Mouse (Mus musculus): ENCODE measurements around the gene Mx1.

The Mx1 gene

DNA sequence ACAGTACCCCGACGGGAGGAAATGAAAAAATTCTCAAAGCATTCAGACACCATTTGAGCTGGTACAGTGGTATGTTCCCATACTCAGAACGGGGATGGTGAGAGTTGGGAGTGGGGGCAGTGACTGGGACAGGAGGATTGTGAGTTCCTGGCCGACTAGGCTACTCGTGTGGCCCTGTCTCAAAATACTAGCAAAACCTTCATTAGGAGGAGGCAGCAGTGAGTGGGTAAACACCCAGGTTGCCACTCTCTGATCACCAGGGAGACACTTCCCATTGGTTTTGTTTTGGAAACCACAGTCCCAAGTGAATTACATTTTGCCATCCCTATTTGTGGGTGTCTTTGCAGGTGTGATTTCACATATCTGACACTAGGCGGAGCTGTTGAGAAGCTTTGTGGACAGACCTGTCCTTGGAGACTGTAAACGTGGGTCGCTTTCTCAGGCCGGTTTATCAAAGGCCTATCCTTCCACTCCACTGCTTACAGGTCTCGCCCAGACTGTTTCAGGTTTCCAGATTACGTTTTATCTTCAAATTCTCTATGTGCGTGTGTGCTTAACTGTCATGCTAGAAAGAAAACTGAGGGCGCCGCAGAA lies 18.9 kb downstream of the Mx1 start:
- CTCF ChIA-PET = interaction anchor here (0.6 kb wide), 1 partner anchor 56 kb away, joined by 3 read pairs; no protein-coding TSS in a partner anchor

DNA sequence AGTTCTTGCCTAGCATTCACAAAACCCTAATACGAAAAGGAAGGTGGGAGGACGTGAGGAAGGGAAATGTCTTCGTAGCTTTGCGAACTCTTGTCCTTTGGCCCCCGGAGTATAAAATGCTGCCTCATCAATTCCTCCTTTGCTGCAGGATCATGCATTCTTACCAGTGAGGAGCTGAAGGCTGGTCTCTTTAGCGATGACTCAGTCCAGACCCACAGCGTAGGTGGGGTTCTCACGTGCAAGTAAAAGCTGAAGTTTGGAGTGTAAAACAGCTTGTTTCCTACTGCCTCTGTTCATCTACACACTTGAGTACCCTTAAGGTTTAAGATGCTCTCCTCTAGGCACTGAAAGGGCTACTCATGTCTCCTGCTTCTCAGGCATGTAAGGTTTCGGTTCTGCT lies 20.7 kb downstream of the Mx1 start:
- CTCF ChIA-PET = no interaction called here

DNA sequence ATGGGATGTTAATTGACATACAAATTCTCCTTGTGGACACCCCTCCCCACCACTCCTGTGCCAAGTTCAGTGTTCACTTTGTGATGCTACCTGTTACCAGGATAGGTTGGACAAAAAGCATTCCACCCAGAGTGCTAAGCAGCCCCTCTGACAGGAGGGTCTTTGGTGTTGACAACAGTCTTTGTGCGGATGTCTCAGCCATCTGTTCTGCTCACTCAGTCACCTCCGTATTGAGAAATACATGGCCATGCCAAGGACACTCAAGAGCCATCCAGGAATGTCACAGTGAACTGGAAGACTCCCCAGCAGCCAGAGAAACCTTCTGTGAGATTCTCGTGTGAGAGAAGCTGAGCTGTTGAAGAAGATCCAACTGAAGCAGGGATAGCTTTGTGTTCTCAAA lies 24.5 kb downstream of the Mx1 start:
- CTCF ChIA-PET = no interaction called here

DNA sequence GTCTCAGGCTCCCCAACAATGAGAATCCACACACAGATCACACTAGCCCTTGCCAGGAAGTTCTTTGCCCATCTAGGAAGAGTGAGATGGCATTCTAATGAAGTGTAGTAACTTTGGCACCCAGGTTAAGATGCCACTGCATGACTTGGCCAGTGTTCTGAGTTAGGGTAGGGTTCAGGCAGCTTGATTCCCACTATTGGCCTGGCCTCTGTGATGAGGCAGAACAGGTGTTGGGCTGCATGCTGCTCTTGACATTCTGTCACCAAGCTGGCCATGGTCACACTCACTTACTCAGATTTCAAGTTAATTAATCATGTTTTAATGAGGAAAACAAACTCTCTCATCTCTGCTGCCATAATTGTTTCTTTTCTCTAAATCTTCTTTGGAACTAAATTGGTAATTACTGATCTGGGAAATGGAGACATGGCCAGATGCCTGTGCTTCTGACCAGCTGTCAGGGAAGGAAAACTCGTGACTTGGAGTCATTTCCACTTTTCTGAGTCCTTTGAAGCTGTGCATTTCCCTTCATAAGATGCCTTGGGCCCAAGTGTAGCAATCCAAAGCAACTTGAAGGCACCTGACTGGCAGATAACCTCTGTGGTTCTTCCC lies 25.2 kb downstream of the Mx1 start:
- CTCF ChIA-PET = no interaction called here

DNA sequence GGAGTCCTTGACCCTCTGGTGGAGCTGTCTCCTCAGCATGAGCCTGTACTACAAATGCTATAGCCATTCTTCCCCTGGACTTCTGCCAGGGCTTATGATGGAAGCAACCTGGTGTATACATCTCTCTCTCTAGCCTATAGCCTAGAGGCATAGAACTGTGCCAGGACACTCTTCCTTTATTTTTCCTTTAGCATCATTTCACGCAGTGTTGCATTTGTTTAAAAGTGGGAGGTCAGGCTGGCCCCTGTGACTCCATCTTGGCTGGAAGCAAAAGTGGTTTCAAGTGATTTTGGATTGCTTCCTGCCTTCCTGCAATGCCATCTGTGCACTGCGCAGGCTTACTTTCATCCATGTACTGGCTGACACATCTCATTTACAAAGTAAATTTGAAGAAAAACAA lies 28.5 kb downstream of the Mx1 start:
- CTCF ChIA-PET = no interaction called here

DNA sequence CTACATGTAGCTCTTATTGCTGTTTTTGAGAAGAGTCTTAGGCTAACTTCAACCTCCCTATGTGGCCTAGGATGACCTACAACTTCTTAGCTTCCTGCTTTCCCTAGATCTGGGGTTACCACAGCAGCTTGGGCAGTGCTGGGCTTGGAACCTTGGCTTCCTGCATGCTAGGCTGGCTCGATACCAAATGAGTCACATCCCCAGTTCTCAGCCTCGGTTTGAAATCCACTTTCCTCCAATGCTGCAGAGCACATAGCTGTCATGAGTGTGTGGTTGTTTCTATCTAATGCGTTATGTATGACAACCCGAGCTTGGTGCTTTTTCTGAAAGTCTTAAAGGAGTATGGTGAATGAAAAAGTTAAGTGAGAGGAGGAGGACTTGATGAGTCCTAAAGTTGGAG lies 31.4 kb downstream of the Mx1 start:
- CTCF ChIA-PET = no interaction called here

DNA sequence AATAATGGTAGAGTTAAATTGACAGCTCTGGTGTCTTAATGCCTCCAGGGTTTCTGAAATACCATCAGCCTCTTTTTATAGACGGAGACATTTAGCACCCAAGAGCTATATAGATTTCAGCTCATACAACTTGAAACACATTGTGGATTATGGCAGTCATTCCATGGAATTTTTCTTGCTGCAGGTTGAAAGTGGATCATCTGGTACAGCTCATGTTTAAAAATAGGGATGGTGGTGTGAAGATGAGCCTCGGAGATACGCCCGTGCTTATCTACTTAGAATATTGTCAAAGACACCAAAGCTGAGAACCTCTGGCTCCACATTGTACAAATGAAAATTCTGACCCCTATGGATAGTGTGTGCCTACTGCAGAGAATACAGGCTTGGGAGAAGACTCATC lies 32.6 kb downstream of the Mx1 start:
- CTCF ChIA-PET = no interaction called here

DNA sequence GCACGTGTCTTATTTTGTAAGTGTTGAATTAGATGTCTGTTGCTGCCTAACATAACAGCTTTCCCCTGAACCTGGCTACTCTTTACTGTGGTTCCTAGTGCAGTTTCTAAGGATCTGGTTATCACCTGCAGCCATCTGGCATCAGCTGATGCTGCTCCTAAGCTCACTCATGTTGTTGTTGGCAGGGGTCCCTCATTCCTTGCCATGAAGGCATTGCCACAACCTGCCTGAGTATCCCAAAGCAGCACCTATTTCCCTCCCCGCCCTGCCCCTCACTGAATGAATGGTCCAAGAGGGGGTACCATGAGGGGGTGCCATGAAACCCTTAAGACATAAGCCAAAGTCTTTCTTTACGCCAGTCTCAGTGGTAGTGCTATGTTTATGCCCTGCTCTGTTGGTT lies 34.7 kb downstream of the Mx1 start:
- CTCF ChIA-PET = no interaction called here

DNA sequence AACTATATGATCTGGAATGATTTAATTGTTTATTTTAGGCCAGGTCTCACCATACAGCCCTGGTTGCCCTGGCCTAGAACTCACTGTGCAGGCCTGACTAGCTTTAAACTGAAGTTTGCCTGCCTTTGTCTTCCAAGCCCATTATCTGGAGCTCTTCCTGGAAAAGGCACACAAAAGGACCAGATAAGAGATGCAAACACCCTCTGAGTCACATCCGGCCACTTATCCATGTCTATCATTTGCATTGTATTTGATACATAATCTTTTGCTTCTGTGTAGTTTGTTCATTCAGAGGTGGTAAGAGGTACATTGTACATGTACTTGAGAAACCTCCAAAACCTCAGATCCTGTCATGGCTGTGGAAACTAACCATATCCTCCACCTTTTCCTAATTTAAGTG lies 39.1 kb downstream of the Mx1 start:
- CTCF ChIA-PET = no interaction called here

DNA sequence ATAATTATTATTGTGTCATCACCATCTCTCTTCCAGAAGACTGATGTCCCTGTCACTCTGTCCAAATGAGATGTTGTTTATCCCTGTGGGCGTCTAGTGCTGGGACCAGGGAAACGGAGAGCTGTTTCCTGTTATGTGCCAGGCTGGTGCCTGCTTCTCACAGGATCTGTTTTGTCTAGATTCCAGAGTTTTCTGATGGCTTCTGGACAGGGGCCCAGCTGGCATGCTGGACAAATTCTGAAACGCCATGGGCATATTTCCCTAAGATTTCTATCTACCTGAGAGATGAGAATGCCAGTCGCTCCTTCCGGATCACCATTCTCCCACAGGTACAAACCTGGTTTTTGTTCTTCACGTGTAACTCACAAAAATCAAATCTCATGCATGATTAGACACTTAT lies 41.0 kb downstream of the Mx1 start:
- CTCF ChIA-PET = no interaction called here

DNA sequence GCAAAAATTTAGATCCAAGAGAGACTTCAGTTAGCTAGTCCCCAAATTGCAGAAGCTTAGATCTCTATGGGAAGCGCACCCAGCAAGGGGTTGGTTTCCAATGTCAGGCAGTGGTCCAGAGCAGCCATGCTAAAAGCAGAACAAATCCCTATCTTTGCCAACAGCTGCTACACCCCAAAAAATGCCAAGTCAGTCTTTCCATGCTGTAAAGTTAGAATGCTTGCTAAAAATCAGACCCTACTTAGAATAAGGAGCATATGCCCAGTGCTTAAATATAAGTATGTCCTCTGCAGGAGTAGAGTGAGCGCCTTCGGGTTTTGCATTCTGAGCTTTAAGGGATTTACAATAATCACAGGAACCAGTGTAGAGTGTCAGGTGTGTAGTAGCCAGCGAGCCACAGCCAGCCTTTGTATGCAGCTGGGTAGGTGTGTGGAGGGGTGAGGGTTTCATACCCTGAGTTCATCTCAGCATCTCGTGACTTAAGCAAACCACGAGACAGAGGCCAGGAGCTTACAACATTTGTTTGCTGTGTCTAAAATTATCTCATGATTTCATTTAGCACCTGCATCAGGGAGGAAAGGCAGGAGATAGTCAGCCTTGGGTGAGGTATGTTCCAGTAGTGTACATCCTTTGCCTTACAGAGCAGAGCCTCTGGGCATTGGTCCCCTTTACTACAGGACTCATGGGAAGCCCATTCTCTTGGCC lies 43.8 kb downstream of the Mx1 start:
- CTCF ChIA-PET = no interaction called here

DNA sequence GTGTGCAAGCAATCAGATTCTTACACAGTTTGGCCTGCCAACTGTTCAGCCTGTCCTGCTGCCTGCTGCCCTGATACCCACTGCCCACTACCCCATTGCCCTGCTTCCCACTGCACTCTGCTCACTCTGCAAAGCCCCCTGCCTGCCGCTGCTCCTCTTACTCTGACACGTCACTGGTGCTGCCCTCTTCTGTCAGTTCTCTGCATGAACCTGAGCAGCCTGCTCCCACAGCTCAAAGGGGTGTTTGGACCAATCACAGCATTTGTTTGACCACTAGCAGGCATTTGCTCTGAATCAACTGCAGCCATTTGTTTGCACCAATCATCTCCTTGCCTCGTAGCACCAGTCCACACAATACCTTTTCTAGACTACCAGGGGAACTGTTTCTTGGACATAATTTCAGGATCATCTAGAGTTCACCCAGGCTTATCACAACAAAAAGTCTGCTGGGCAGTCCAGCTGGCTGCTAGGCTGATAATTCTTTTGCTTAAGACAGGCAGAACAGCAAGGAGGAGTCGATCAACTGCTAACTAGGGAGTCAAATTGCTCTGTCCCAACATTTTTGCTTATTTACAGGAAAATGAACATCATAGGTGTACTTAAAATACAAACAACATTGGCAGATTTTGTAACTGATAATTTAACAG lies 44.7 kb downstream of the Mx1 start:
- CTCF ChIA-PET = interaction anchor here (0.6 kb wide), 1 partner anchor 177 kb away, joined by 4 read pairs; no protein-coding TSS in a partner anchor

DNA sequence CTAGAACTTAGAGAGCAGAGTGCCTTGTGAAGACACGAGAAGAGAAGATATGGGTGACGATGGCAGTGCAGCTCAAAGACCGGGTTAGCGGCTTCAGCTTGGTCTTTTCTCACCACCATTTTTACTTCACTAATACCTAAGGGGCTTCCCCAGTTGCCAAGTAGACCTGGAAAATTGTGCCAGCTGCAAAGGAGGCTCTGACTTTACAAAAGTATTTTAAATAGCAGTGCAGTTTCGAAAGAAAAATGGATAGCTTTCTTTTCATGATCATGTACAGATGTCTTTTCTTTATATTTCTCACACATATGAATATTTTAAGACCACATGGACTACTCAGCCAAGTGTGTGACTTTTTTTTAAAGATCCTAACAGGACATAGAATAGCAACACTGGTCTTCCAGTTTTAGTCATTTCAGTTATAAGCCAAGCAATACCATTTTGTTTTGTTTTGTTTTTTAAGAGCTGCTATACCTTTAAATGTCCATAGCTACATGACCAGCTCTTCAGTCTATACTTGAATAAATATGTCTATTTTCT lies 57.2 kb downstream of the Mx1 start:
- CTCF ChIA-PET = no interaction called here

DNA sequence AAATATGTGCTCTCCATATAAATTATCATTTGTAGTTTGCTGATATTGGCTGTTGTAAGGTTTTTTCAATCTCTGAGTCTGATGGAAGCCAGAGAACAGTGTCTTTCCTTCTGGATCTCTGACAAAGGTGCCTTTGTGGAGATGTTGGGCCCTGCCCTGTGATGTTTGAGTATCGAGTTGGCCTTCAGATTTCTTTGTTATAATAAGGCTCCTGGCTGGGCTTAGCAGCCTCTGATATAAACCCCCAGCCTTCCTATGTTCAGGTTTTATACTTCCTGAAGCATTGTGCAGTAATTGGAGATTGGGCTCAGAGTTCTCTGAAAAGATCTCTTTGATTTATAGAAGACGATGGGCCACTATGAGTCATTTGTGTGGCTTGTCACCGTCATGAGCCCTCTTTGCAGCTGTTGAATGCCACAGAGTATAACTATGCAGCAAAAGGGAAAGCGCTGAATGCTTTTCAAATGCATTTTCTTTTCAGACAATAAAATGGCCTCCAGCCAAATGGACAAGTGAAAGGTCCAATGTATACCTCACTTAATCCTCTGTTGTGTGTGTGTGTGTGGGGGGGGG lies 60.4 kb downstream of the Mx1 start:
- CTCF ChIA-PET = no interaction called here

DNA sequence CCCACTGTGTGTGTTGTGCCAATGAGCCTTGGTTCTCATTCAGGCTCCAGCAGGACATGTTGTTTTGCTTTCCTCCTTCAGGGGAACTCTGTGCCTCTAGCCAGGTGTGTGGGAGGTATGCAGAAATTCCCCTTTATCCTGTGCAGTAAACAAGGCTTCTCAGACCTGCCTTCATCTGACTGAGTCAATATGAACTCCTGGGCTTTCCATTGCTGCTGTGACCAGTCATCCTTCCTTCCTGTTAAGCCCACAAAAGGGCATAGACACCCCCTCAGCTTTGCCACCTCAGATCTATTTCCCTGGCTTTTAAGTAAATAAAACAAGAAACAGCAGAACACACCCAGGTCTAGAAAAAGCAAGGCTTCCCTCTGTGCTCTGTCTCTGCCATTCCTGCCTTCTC lies 61.0 kb downstream of the Mx1 start:
- CTCF ChIA-PET = no interaction called here

DNA sequence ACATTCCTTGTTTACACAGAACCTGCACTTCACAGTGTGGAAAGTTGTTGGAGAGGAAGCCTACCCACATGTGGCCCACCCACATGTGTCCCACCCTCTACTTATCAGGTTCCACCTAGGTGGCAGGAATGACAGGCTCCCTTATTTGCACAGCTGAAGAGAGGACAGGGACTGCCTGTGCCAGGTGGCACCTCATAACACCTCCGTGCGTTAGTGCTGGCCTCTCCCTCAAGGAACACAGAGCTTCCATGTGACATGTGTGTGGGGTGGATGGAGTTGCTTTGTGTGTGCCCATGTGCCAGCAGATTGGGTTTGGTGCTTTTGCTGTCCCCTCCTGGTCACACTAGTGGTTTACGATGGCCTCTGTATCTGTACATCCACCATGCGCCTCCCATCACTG lies 62.7 kb downstream of the Mx1 start:
- CTCF ChIA-PET = interaction anchor here (0.5 kb wide), 1 partner anchor 65 kb away, joined by 5 read pairs; no protein-coding TSS in a partner anchor

DNA sequence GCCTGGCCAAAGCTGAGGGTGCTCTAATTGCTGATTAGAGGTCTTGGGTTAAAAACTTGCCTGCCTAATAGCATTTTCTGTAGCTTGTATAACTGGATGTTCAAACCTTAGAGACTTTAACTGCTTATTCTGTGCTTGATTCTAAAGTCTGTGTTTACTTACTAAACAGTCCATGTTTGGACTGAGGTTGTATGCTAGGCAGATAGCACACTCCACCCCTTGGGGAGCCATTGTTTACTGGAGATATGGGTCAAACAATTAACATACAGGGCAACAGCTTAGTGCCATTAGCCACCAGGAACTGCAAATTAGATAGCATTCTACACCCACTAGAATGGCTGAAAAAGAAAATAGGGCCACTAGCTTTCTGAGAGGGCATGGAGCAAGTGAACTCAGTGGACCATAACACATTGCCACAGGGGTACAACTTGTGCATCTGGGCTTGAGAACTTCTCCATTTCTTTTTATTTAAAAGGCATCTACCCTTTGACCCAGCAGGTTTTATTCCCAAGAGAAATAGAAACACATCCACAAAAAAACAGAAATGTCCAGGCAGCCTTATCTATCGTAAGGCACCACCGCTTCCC lies 64.7 kb downstream of the Mx1 start:
- CTCF ChIA-PET = no interaction called here
